ENCODE assay signal across 11 mouse cellular contexts in genomic region chr8:26593536-26594368, GRCm38 (mm10).
DNase-seq lines count a peak whose midpoint lies in the region; ATAC-seq and TF ChIP-seq lines count a peak whose summit lies in the region.
"Had no signal": no experiment of that assay in that cellular context is flagged by ENCODE, and none has a peak within 500 bp of the region (broad histone marks: within the 10 kb centered on the region; RNA-seq: fewer than 3 reads in every experiment).

No protein-coding gene starts in this region.

- no peak for ATAC-seq in hindbrain, postnatal 0 days
- peak; percentile 24; the same call in 1 of the 2 replicates for ATAC-seq in neural tube, embryonic 11.5 days (ENCODE audit: insufficient read depth, low FRiP score, low TSS enrichment)

- no peak for TF ChIP-seq CTCF in liver, adult 2 months (IDR thresholded peaks at IDR 0.05; ENCODE audit: low read depth, low read length)
- TF ChIP-seq CTCF in hindbrain, postnatal 0 days (IDR thresholded peaks at IDR 0.05; ENCODE audit: low read depth): no peak

- peaks cover 9% of the 10 kb centered on the region for H3K4me1 ChIP-seq in liver, adult 2 months (ENCODE audit: control insufficient read depth, insufficient read depth, low read length)
- H3K4me1 ChIP-seq in hindbrain, postnatal 0 days (ENCODE audit: insufficient read depth, low read length): no peaks in the 10 kb centered on the region
- peaks cover 18% of the 10 kb centered on the region for H3K4me1 ChIP-seq in neural tube, embryonic 11.5 days (ENCODE audit: control insufficient read depth, insufficient read depth, low read length)

- no peak overlapping the region for H3K4me2 ChIP-seq in hindbrain, postnatal 0 days (ENCODE audit: low read depth, low read length)
- H3K4me2 ChIP-seq in neural tube, embryonic 11.5 days (ENCODE audit: low read depth): no peak overlapping the region
- H3K4me2 ChIP-seq: liver, embryonic 11.5 days had no signal

- H3K4me3 ChIP-seq in liver, adult 2 months (ENCODE audit: insufficient read depth, low read depth, low read length): no peak overlapping the region
- H3K4me3 ChIP-seq in hindbrain, postnatal 0 days (ENCODE audit: low read length): no peak overlapping the region
- H3K4me3 ChIP-seq in neural tube, embryonic 11.5 days (ENCODE audit: low read depth, low read length): no peak overlapping the region
- H3K4me3 ChIP-seq: embryonic facial prominence, embryonic 10.5 days had no signal

- no peak overlapping the region; the same call in 1 of the 2 replicates for H3K9ac ChIP-seq in liver, adult 2 months (ENCODE audit: low read depth, low read length)
- H3K9ac ChIP-seq in hindbrain, postnatal 0 days (replicated peaks; ENCODE audit: low read length): no peak overlapping the region
- no peak overlapping the region for H3K9ac ChIP-seq in neural tube, embryonic 11.5 days (ENCODE audit: low read length)

- H3K9me3 ChIP-seq in hindbrain, postnatal 0 days (ENCODE audit: low read length): no peaks in the 10 kb centered on the region
- H3K9me3 ChIP-seq in neural tube, embryonic 11.5 days (ENCODE audit: control insufficient read depth, low read length): no peaks in the 10 kb centered on the region
- H3K9me3 ChIP-seq: embryonic facial prominence, embryonic 10.5 days had no signal

- no peaks in the 10 kb centered on the region for H3K36me3 ChIP-seq in liver, adult 2 months (ENCODE audit: control insufficient read depth, insufficient read depth, low read length)
- no peaks in the 10 kb centered on the region for H3K36me3 ChIP-seq in hindbrain, postnatal 0 days (ENCODE audit: insufficient read depth, low read length)
- no peaks in the 10 kb centered on the region for H3K36me3 ChIP-seq in neural tube, embryonic 11.5 days (ENCODE audit: control insufficient read depth, insufficient read depth, low read length)
- H3K36me3 ChIP-seq: embryonic facial prominence, embryonic 10.5 days had no signal

- H3K27me3 ChIP-seq in liver, adult 2 months (ENCODE audit: control insufficient read depth, insufficient read depth, low read length): no peaks in the 10 kb centered on the region
- H3K27me3 ChIP-seq in hindbrain, postnatal 0 days (ENCODE audit: insufficient read depth, low read length): no peaks in the 10 kb centered on the region
- H3K27me3 ChIP-seq in neural tube, embryonic 11.5 days (ENCODE audit: control insufficient read depth, insufficient read depth, low read length): no peaks in the 10 kb centered on the region

- WGBS in liver, adult 2 months: 28% methylated on average over 5 of the region's 5 CpGs
- 36% methylated on average over 5 of the region's 5 CpGs for WGBS in hindbrain, postnatal 0 days
- WGBS in neural tube, embryonic 11.5 days: 24% methylated on average over 5 of the region's 5 CpGs

- no peak for TF ChIP-seq POLR2A in liver, adult 2 months (IDR thresholded peaks at IDR 0.05; ENCODE audit: extremely low read depth, insufficient read depth, low read length)

- DNase-seq in liver, adult 2 months (ENCODE audit: extremely low read depth, low read depth, low spot score): peak; percentile 93
- DNase-seq in liver: no peak
- DNase-seq in embryo, embryonic 11.5 days (ENCODE audit: low read depth, low spot score): peak; percentile 53
- peak; percentile 18 for DNase-seq in hindbrain, postnatal 0 days (ENCODE audit: low spot score)
- DNase-seq in neural tube, embryonic 11.5 days (ENCODE audit: low spot score): peak; percentile 44
- no peak for DNase-seq in B cell, adult 2 months
- DNase-seq in gastrocnemius, adult 18-20 months (ENCODE audit: low spot score): no peak
- no peak for DNase-seq in right cerebral cortex, adult 2 months (ENCODE audit: low spot score in 2 of 2)
- DNase-seq: gastrocnemius, postnatal 25 days had no signal

- no peaks in the 10 kb centered on the region for H3K79me2 ChIP-seq in liver, adult 2 months (ENCODE audit: control insufficient read depth, insufficient read depth, low read length)

- peak overlapping the region; percentile 39 for H3K27ac ChIP-seq in liver, adult 2 months (replicated peaks; ENCODE audit: insufficient read depth, low read depth, low read length)
- H3K27ac ChIP-seq in hindbrain, postnatal 0 days: no peak overlapping the region
- no peak overlapping the region; the same call in 1 of the 2 replicates for H3K27ac ChIP-seq in neural tube, embryonic 11.5 days (ENCODE audit: low read depth, low read length)
- H3K27ac ChIP-seq: embryonic facial prominence, embryonic 10.5 days had no signal

Comparison
In these comparisons a context has a peak if more than half of its experiments do, and no peak if none do; other contexts are left out.
1. DNase-seq: peak in liver, adult 2 months (single experiment), embryo, embryonic 11.5 days (single experiment), hindbrain, postnatal 0 days (single experiment) and neural tube, embryonic 11.5 days (single experiment); none in liver (single experiment), B cell, adult 2 months (0 of 2), gastrocnemius, adult 18-20 months (single experiment) and right cerebral cortex, adult 2 months (0 of 2).